Mouse (Mus musculus) 416B (cell line): ENCODE results near the gene Grid1.

Experiments used
- DNase-seq: peaks from one replicate; pipeline ENCODE4 v3.0.0; 2011; ENCODE audit warnings: low read depth

Grid1 gene

DNA sequence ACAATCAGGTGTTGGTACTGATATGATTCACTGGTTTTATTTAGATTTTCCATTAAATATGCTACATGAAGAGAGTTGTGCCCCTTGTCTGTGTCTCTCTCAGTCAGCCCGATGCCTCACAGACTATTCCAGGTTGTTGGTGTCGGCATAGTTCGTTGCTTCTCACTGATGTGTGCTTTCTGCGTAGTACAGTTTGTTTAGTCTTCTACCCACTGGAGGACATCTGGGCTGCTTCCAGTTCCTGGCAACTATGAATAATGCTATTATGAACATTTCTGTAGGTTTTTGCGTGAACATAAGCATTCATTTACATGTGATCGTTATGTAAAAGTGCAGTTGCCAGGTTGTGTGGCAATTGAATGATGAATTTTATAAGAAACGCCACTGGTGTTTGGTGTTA is 633.8 kb downstream of the Grid1 start:
- no peak for DNase-seq

DNA sequence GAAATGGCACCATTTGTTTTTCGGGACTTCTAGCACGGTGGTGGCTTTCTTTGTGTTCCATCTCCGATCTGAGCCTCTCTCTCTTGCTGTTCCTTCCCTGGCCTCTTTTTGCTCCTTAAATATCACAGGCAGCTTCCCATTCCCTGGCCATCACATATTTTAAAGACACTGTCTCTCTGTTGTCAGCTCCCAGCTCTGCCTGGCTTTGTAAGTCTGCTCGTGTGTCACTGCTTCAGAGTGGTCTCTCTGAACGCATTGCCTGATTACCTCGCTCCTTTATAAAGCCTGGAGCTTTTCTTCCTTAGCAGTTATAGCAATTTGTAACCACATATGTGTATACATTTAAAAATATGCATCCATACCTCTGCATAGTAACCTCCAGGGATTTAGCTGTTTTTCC is 648.3 kb downstream of the Grid1 start:
- DNase-seq, result no peak

DNA sequence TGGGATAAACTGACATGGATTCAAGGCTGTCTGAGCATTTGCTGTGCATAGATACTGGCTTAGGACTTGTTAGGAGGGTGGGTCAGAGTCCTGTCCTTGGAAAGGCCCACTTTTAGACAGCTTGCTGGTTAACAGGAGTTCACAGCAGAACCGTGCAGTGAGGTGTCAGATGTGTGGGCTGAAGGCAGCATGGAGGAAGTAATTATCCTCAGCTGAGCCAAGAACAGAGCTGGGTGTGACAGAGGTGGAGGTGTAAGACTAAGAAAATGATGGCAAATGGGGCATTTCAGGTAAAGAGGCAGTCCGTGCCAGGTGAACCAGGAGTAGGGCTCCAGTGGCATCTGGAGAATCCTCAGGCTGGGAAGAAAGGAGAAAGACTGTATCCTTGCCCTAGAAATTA is 666.1 kb downstream of the Grid1 start:
- no peak for DNase-seq

DNA sequence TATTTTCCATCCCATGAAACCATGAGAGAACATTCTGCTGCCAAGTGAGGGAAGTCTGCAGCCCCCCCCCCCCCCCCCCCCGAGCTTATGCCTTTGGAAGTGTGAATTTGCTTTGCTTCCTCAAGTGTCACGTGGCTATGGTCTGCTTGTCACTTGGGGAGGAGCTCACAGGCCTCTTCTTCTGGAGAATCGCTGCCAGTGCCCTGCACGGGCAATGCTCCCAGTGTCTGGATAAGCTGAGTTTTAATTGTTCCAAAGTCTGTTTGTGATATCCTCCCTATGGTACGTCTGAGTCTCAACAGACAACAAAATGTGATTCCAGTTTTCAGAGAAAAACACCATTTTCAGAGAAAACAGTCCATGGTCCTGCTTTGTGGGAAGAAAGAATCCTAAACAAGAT is 682.4 kb downstream of the Grid1 start:
- DNase-seq, result no peak

DNA sequence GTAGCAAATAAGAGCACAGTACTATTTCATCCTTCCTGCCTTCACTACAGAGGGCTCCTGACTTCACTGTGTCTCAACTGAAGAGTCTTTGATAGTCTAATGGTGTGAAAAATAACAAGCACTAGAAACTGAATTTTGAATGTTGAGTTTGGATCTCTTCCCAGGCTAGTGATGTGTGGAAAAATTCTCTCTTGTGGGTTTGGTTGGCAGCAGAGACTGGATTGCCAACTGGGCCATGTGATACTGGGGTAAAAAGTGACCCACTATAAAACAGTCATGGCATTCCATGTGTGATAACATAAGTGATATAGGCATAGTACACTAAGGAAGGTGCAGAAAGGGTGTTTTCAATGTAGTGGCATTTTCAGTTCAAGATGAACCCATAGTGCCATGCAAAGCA is 699.5 kb downstream of the Grid1 start:
- no peak for DNase-seq

DNA sequence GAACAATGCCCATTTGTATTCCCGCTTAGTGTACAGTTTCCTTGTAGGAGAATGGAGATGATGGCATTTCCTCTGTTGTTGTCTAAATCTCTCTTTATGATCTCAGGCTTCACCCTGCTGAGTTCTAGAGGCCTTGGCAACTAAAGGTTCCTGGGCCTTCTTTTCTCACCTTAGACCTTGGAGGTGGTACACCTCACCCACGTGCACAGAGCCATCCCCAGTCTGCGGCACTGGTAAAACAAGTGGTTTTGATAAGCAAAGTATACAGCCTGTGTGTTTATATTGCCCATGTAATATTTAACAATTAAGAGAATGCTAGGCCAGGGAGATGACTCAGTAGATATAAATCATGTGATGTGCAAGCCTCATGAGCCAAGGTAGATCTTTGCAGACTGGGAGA is 718.9 kb downstream of the Grid1 start:
- no peak for DNase-seq

DNA sequence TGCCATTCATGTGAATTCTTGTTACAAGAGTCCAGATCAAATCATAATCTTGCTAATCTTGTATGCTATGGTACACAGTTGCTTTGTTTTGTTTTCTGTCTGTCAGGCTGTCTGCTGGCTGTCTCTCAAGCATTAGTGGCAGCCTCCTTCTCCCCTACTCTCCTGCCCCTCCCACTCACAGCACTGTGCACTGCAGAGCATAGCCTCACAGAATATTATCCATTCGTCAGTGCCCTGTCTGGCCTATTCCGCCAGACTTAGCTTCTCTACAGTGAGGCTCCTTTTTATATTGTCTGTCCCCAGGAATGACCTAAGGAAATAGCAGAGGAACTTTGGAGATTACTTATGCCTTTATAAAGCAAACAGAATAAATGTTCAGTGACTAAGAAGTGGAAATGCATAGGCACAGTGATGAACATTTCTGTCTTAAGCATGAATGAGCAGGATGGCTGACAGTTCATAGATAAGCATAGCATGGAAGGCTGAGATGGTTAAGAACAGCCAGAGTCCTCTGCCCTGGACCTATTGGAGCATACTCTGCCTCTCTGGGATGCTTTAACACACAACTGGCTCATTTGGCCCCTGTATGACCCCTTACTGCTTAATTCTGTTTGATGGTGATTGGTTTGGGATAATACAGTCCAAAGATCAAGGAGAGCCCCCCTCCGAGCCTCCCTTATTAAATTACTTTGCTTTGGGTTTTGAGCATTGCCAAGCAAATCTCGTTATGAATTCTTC is 721.5 kb downstream of the Grid1 start:
- DNase-seq, result no peak

DNA sequence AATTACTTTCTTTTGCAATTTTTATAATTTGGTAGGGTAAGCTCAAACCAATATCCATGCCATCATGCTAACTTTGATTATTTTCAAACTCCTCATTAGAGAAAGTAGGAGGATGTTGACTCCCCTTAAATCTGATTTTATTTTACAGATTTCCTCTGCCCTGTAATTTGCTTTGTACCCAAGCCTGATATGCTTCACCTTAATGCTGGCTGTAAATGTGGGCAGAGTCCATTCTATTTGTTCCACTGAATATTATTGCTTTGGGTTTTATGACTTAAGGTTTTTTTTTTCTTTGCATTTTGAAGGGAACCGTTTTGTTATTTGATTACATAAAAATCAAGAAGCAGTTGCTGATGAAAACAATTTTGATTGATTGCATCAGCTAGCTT is 722.1 kb downstream of the Grid1 start:
- DNase-seq, result no peak

DNA sequence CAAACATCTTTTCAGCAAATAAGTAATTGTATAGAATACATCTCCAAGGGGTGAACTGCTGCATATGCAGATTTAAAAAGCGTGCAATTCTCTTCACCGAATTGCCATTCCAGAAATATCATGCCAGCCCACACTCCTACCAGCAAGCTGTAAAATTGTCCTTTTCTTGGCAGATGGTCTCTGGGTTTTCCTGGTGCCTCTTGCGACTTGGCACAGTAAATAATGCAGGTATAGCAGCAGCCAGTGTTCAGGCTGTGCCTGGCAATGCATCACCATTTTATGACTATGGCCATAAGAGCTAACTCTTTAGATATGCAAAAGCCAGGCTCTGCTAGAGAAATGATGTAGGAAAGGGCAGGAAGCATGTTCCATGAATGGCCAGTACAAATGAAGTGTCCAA is 734.4 kb downstream of the Grid1 start:
- no peak for DNase-seq

DNA sequence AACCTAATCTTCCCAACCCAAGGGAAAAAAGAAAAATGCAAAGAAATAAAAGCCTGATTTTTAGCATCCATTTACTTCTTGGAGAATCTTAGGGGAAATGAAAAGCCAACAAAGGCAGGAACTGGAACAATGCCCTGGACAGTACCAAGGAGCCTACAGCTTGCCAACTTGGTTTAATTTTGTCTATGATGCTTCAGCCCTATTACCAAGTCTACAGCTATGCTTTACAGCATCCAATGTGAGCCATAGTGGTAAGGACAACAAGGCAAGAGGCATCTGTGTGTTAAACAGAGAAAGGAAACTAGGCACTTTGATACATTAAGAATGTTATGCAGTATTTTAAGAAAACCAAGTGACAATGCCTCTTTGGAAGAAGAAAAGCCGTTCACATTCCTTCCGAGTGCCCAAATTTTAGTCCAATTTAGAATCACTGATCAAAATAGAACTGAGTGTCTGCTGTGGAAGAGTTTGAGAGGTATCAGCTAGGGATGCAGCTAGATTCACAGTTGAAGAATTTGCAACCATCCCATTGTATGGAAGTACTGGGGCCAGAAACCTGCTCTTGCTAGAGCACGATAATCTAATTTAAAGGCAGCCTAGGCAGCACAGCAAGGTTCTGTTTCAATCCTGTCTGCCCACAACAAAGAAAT is 741.5 kb downstream of the Grid1 start:
- DNase-seq, result no peak

DNA sequence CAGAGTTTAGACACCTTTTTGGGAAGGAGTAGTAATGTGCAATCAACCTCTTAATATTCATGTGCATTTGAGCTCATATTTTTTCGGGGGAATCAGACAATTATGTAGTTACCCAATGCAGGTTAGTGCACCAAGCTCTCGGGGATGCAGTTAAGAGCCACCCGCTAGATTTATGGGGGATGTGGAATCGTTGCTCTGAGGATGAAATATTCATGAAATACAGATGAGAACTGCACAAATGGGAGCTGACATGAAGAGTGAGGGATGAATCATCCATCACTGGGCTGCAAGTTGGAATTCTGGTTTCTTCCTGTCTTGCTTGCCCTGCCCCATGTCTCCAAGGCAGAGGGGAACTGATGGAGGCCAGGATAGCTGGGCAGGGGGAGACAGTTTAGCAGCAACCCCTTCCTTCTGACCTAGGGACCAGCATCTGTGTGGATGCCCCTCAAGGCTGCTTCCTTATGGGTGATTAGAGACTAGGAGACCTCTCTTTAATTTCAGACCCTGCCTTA is 753.1 kb downstream of the Grid1 start:
- no peak for DNase-seq

DNA sequence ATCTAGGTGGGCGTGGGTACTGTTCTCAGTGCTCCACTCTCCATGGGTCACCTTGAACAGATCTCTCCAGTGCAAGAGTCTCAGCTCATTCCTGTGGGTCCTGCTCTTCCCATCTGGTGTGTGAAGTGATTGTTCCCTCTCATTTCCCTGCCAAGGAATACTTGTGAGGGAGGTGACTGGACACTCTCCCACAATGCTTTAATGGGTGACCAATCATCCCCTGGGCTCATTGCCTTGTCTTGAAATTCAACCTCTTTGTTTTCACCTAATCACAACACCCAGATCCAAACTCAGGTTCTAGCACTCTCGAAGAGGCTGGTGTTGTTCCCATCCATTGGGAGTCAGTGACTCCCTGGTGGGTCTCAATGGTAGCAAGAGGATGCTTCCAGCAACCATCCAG is 754.6 kb downstream of the Grid1 start:
- DNase-seq, result no peak

DNA sequence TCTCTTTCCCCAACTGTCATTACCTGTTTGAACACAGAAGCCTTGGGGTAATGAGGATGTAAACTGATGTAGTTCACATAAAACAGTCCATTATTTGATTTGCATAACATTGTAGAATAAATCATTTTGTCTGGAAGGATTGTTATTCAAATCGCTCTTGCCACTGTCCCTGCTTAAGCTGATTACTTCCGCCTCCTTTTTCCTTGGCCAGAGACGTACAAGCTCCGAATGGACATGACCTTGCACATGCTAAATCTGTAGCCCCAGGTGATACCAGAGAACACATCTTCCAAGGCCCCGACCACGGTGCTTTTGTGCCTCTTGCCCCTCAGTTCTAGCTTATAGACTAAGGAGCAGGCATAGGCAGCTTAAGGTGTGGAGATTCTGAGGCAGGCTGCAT is 755.4 kb downstream of the Grid1 start:
- DNase-seq, result no peak

DNA sequence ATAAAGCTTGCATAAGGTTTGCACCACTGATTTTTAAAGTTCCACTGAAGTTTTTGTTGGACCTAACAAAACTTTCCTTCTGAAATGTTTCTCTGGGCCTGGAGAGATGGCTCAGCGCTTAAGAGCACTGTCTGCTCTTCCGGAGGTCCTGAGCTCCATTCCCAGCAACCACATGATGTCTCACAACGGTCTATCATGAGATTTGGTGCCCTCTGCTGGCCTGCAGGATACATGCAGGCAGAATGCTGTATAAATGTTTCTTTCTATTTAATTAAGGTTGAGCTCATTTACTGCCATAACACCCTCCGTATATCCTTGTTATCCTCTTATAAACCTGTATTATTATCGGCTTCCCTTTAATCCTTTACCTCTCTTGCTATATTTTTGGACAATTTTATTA is 805.8 kb downstream of the Grid1 start:
- peak; percentile 3 for DNase-seq
